Mouse (Mus musculus): ENCODE measurements at regions not wholly inside any gene's neighbourhood (a gene's known extent, or its start where the extent isn't known, plus 50 kb on each side); places are given as distances from the start of the nearest gene placed in this dataset.

GRCm38 (mm10) chr14:61904426-61905124, 297.3 kb downstream of the Kcnrg start:
- TF ChIP-seq EP300 (IDR thresholded peaks at IDR 0.05) (no peak), CTCF (IDR thresholded peaks at IDR 0.05) (no peak)
